Mouse (Mus musculus) thymus, adult 2 months (tissue): ENCODE results near the gene Umad1.

ENCODE experiments used
- CTCF ChIP-seq: fragments of 200-500 bp; IDR thresholded peaks from 2 replicates; pipeline ENCODE4 v1.5.1; 2012; ENCODE audit warnings: mild to moderate bottlenecking, control low read depth, low read length, moderate library complexity, borderline replicate concordance; ENCODE audit not compliant: control insufficient read depth, poor library complexity, insufficient read depth; ENCODE audit errors: extremely low read depth
- POLR2A ChIP-seq: fragments of 200-500 bp; IDR thresholded peaks from 2 replicates; pipeline ENCODE4 v1.6.1; 2012; ENCODE audit warnings: mild to moderate bottlenecking, low read length, control low read depth, moderate library complexity; ENCODE audit not compliant: control insufficient read depth, poor library complexity, insufficient read depth; ENCODE audit errors: extremely low read depth

GRCm38 (mm10) chr6:8288755-8289580 lies 29.9 kb downstream of the Umad1 start:
- TF ChIP-seq CTCF: no peak
- no peak for TF ChIP-seq POLR2A
